Mouse (Mus musculus): Measurements from ENCODE around the gene Cacng2. TPM values are rescaled to one million over a fixed set of nuclear protein-coding genes. Genes with fewer than 3 reads are reported as not detected.

Cacng2 gene
- polyA plus RNA-seq, 1 experiment from 2014 or later, result not detected

GRCm38 (mm10) chr15:78119248-78119647 lies 580 bp downstream of the Cacng2 start:
- H3K36me3 ChIP-seq (ENCODE audit: insufficient read depth, low read length), result no peaks in the 10 kb centered on the region
- no peaks in the 10 kb centered on the region for H3K27me3 ChIP-seq (ENCODE audit: insufficient read depth, low read length)
- DNase-seq (ENCODE audit: low spot score) (peak; percentile 0), ATAC-seq (replicated peaks; ENCODE audit: low FRiP score, low read depth) (0 out of 2 replicates have a peak, but pooled peaks have one; percentile 11)
- no peak overlapping the region for H3K4me3 ChIP-seq (replicated peaks; ENCODE audit: low read depth, low read length)
- no peaks in the 10 kb centered on the region for H3K4me1 ChIP-seq (replicated peaks; ENCODE audit: insufficient read depth, low read length)
- WGBS, result 5% methylated on average over 35 of the region's 39 CpGs
- no peak for TF ChIP-seq CTCF (IDR thresholded peaks at IDR 0.05; ENCODE audit: low read depth)
- H3K9me3 ChIP-seq (replicated peaks; ENCODE audit: low read length), result no peaks in the 10 kb centered on the region
- peak overlapping the region; percentile 49 for H3K4me2 ChIP-seq (ENCODE audit: low read length)
- H3K27ac ChIP-seq, result no peak overlapping the region
- H3K9ac ChIP-seq (ENCODE audit: low read depth, low read length), result no peak overlapping the region

- DNase-seq (ENCODE audit: low spot score) (no peak), ATAC-seq (replicated peaks; ENCODE audit: low FRiP score, low read depth) (no peak)
- no peaks in the 10 kb centered on the region for H3K27me3 ChIP-seq (ENCODE audit: insufficient read depth, low read length)
- no peaks in the 10 kb centered on the region for H3K4me1 ChIP-seq (replicated peaks; ENCODE audit: insufficient read depth, low read length)
- H3K27ac ChIP-seq, result no peak overlapping the region
- H3K9ac ChIP-seq (ENCODE audit: low read depth, low read length), result no peak overlapping the region
- H3K9me3 ChIP-seq (replicated peaks; ENCODE audit: low read length), result no peaks in the 10 kb centered on the region
- WGBS, result 71% methylated on average over 16 of the region's 18 CpGs
- H3K4me3 ChIP-seq (replicated peaks; ENCODE audit: low read depth, low read length), result no peak overlapping the region
- H3K4me2 ChIP-seq (ENCODE audit: low read length), result no peak overlapping the region
- H3K36me3 ChIP-seq (ENCODE audit: insufficient read depth, low read length), result no peaks in the 10 kb centered on the region
- TF ChIP-seq CTCF (IDR thresholded peaks at IDR 0.05; ENCODE audit: low read depth), result no peak
These were observed 1.4 kb downstream of the Cacng2 start for GRCm38 (mm10) chr15:78118275-78118995.

GRCm38 (mm10) chr15:78117731-78118130 lies 2.1 kb downstream of the Cacng2 start:
- ATAC-seq (replicated peaks; ENCODE audit: low FRiP score, low read depth) (no peak), DNase-seq (ENCODE audit: low spot score) (no peak)
- Histone ChIP-seq H3K27me3 (ENCODE audit: insufficient read depth, low read length) (no peaks in the 10 kb centered on the region), H3K9me3 (replicated peaks; ENCODE audit: low read length) (no peaks in the 10 kb centered on the region), H3K4me3 (replicated peaks; ENCODE audit: low read depth, low read length) (no peak overlapping the region), H3K9ac (ENCODE audit: low read depth, low read length) (no peak overlapping the region), H3K36me3 (ENCODE audit: insufficient read depth, low read length) (no peaks in the 10 kb centered on the region), H3K4me1 (replicated peaks; ENCODE audit: insufficient read depth, low read length) (no peaks in the 10 kb centered on the region), H3K4me2 (ENCODE audit: low read length) (no peak overlapping the region), H3K27ac (no peak overlapping the region)
- TF ChIP-seq CTCF (IDR thresholded peaks at IDR 0.05; ENCODE audit: low read depth), result no peak
- 90% methylated on average over 16 of the region's 16 CpGs for WGBS

GRCm38 (mm10) chr15:78116936-78117335 lies 2.9 kb downstream of the Cacng2 start:
- Histone ChIP-seq H3K27ac (no peak overlapping the region), H3K9me3 (replicated peaks; ENCODE audit: low read length) (no peaks in the 10 kb centered on the region)

GRCm38 (mm10) chr15:78116244-78116643 lies 3.6 kb downstream of the Cacng2 start:
- TF ChIP-seq CTCF (IDR thresholded peaks at IDR 0.05; ENCODE audit: low read depth), result no peak
- Histone ChIP-seq H3K4me2 (ENCODE audit: low read length) (no peak overlapping the region), H3K27me3 (ENCODE audit: insufficient read depth, low read length) (no peaks in the 10 kb centered on the region), H3K9ac (ENCODE audit: low read depth, low read length) (no peak overlapping the region), H3K36me3 (ENCODE audit: insufficient read depth, low read length) (no peaks in the 10 kb centered on the region), H3K4me3 (replicated peaks; ENCODE audit: low read depth, low read length) (no peak overlapping the region), H3K9me3 (replicated peaks; ENCODE audit: low read length) (no peaks in the 10 kb centered on the region), H3K4me1 (replicated peaks; ENCODE audit: insufficient read depth, low read length) (no peaks in the 10 kb centered on the region), H3K27ac (no peak overlapping the region)
- WGBS, result 74% methylated on average over 10 of the region's 10 CpGs
- no peak for ATAC-seq (replicated peaks; ENCODE audit: low FRiP score, low read depth)
- DNase-seq (ENCODE audit: low spot score), result no peak

More at GRCm38 (mm10) chr15:78116936-78117335, 2.9 kb downstream of the Cacng2 start:
- WGBS, result 83% methylated on average over 10 of the region's 10 CpGs
- no peaks in the 10 kb centered on the region for H3K4me1 ChIP-seq (replicated peaks; ENCODE audit: insufficient read depth, low read length)
- no peak overlapping the region for H3K9ac ChIP-seq (ENCODE audit: low read depth, low read length)
- H3K36me3 ChIP-seq (ENCODE audit: insufficient read depth, low read length), result no peaks in the 10 kb centered on the region
- no peak overlapping the region for H3K4me3 ChIP-seq (replicated peaks; ENCODE audit: low read depth, low read length)
- no peaks in the 10 kb centered on the region for H3K27me3 ChIP-seq (ENCODE audit: insufficient read depth, low read length)
- no peak for DNase-seq (ENCODE audit: low spot score)
- H3K4me2 ChIP-seq (ENCODE audit: low read length), result no peak overlapping the region
- TF ChIP-seq CTCF (IDR thresholded peaks at IDR 0.05; ENCODE audit: low read depth), result no peak
- ATAC-seq (replicated peaks; ENCODE audit: low FRiP score, low read depth), result no peak

- ATAC-seq (replicated peaks; ENCODE audit: low FRiP score, low read depth), result no peak
These were observed 20.3 kb downstream of the Cacng2 start for GRCm38 (mm10) chr15:78099516-78099915.

More at GRCm38 (mm10) chr15:78099516-78099915, 20.3 kb downstream of the Cacng2 start:
- Histone ChIP-seq H3K9ac (ENCODE audit: low read depth, low read length) (no peak overlapping the region), H3K36me3 (ENCODE audit: insufficient read depth, low read length) (no peaks in the 10 kb centered on the region), H3K27me3 (ENCODE audit: insufficient read depth, low read length) (no peaks in the 10 kb centered on the region), H3K27ac (no peak overlapping the region), H3K4me2 (ENCODE audit: low read length) (no peak overlapping the region), H3K9me3 (replicated peaks; ENCODE audit: low read length) (no peaks in the 10 kb centered on the region), H3K4me3 (replicated peaks; ENCODE audit: low read depth, low read length) (no peak overlapping the region), H3K4me1 (replicated peaks; ENCODE audit: insufficient read depth, low read length) (no peaks in the 10 kb centered on the region)
- WGBS, result 36% methylated on average over 5 of the region's 5 CpGs
- no peak for DNase-seq (ENCODE audit: low spot score)
- TF ChIP-seq CTCF (IDR thresholded peaks at IDR 0.05; ENCODE audit: low read depth), result no peak
